Mouse (Mus musculus) heart, embryonic 14.5 days (tissue): Measurements from ENCODE around the gene Rerg. TPM values are rescaled to one million over a fixed set of nuclear protein-coding genes. Genes with fewer than 3 reads are reported as not detected.

ENCODE experiments used
- ATAC-seq: fragments of 200-750 bp; cut with Nextera tagmentation; 2 replicates; pipeline ENCODE4 v1.8.0; 2017; ENCODE audit warnings: low read depth, moderate TSS enrichment; ENCODE audit not compliant: insufficient number of reproducible peaks, insufficient read depth, low FRiP score
- H3K27ac ChIP-seq, 2 experiments: fragments of 200-500 bp in 1 of 2; fragments of 300-500 bp in 1 of 2; sonication (generic) in 1 of 2; replicated peaks in 1 of 2; 2 replicates each; pipeline ENCODE4 v1.5.1; 2012 to 2014; ENCODE audit warnings: low read depth in 2 of 2, low read length in 2 of 2, control low read depth in 1 of 2, mild to moderate bottlenecking in 1 of 2, mixed read lengths in 1 of 2; ENCODE audit not compliant: control insufficient read depth in 1 of 2, insufficient read depth in 1 of 2
- H3K27me3 ChIP-seq: fragments of 300-500 bp; sonication (generic); 2 replicates; pipeline ENCODE4 v1.6.1; 2014; ENCODE audit warnings: mild to moderate bottlenecking, low read length, control low read depth; ENCODE audit not compliant: control insufficient read depth, insufficient read depth
- H3K36me3 ChIP-seq: fragments of 300-500 bp; sonication (generic); 2 replicates; pipeline ENCODE4 v1.6.1; 2014; ENCODE audit warnings: mild to moderate bottlenecking, control low read depth, low read length, mixed read lengths; ENCODE audit not compliant: control insufficient read depth, insufficient read depth
- H3K4me1 ChIP-seq, 2 experiments: fragments of 200-500 bp in 1 of 2; fragments of 300-500 bp in 1 of 2; sonication (generic) in 1 of 2; 2 replicates each; pipeline ENCODE4 v1.6.1; 2012 to 2014; ENCODE audit warnings: low read length in 2 of 2, control low read depth in 1 of 2, mixed read lengths in 1 of 2; ENCODE audit not compliant: control insufficient read depth in 2 of 2, insufficient read depth in 2 of 2
- H3K4me2 ChIP-seq: fragments of 300-500 bp; sonication (generic); 2 replicates; pipeline ENCODE4 v1.6.1; 2014; ENCODE audit warnings: mild to moderate bottlenecking, low read length
- H3K4me3 ChIP-seq, 2 experiments: fragments of 200-500 bp in 1 of 2; fragments of 300-500 bp in 1 of 2; sonication (generic) in 1 of 2; 2 replicates each; pipeline ENCODE4 v1.5.1; 2012 to 2014; ENCODE audit warnings: low read length in 2 of 2, mild to moderate bottlenecking in 2 of 2, control low read depth in 1 of 2, low read depth in 1 of 2, moderate library complexity in 1 of 2; ENCODE audit not compliant: control insufficient read depth in 1 of 2, insufficient read depth in 1 of 2
- H3K9ac ChIP-seq: fragments of 300-500 bp; sonication (generic); 2 replicates; pipeline ENCODE4 v1.6.1; 2014; ENCODE audit warnings: mild to moderate bottlenecking, low read length
- H3K9me3 ChIP-seq: fragments of 300-500 bp; sonication (generic); 2 replicates; pipeline ENCODE4 v1.6.1; 2016; ENCODE audit warnings: low read length, control low read depth; ENCODE audit not compliant: control insufficient read depth
- WGBS: fragments of 180-500 bp; shearing (Covaris S2); extraction: QIAGEN DNeasy Blood & Tissue Kit; methylation state at CpG from one replicate; pipeline ENCODE4 v1.1.7; 2014; 5-methylcytosine and 5-hydroxymethylcytosine counted together
- polyA plus RNA-seq: library from polyadenylated mRNA; unstranded; fragments of >200 nt; fragmentation: Nextera tagmentation; extraction: Ambion mirVana; gene quantifications from 2 replicates; pipeline ENCODE4 v1.2.1, GENCODE M21; 2014

Rerg gene
- polyA plus RNA-seq = 4.4 and 5.4 TPM in 2 replicates

DNA sequence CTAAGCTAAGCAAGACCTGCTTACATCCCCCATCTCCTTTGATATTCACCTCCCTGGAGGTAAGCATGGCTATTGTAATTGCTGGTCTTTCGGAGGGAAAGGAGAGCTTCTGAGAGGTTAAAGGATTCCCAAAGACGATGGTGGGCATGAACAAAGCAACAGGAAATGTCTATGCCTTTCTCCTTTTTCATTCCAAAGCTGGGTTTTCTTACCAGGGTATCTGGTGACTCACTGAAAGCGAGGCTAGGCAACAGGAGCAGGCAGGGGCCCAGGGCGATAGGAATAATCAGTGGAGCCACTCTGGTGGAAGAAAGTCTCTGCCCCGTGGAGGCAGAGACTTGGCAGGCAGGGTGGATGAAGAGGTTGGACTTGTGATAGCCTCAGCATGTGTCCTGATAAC, at the start of gene Rerg:
Gene Rerg (minus strand): TSS at position 272 of the 400 bp plus-strand sequence.
- no peak for ATAC-seq
- Histone ChIP-seq H3K4me1 (peaks cover 5% of the 10 kb centered on the region in 2 experiments; a peak in 2 of 4 replicates), H3K36me3 (no peaks in the 10 kb centered on the region), H3K27me3 (no peaks in the 10 kb centered on the region; the same call in 1 of the 2 replicates), H3K27ac (no peak within 1 kb of the TSS), H3K4me2 (peak within 1 kb of the TSS; percentile 98), H3K4me3 (peak within 1 kb of the TSS; percentile 54 to 59), H3K9me3 (no peaks in the 10 kb centered on the region), H3K9ac (peak within 1 kb of the TSS; percentile 78)
- 18% methylated on average over 5 of the region's 5 CpGs for WGBS

DNA sequence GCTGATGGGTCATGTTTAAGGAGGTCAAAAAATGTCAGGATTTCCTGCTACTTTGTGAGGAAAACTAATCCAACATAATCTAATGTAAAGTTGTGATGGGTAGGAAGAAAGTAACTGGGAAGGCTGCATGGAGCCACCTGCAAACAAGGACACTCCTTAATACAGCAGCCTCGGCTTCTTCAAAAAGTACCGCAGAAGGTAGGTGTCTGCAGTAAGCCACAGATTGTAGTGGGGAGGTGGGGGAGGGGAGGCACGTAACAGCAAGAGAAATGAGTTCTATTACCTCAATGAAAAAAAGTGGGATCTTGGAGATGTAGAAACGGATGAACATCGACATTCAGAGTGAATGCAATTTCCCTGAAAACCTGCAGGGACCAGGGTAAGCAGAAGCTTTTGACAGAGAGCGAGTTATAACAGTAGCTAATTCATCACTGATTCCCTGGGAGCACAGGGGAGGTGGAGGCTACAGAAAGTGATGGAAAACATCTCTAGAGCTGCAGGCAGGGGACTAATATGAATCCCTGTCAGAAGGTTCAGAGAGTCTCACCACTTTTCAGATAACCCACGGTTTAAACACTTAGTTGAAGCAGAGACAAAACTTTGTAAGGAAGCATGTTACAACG, 47.7 kb upstream of the Rerg start:
- 74% methylated on average over 8 of the region's 8 CpGs for WGBS
- Histone ChIP-seq H3K27ac (no peak overlapping the region), H3K27me3 (0 out of 2 replicates have a peak, but pooled peaks cover under 1% of the 10 kb centered on the region), H3K4me3 (no peak overlapping the region), H3K36me3 (no peaks in the 10 kb centered on the region), H3K4me1 (no peaks in the 10 kb centered on the region), H3K4me2 (no peak overlapping the region), H3K9me3 (no peaks in the 10 kb centered on the region), H3K9ac (no peak overlapping the region)
- no peak for ATAC-seq

DNA sequence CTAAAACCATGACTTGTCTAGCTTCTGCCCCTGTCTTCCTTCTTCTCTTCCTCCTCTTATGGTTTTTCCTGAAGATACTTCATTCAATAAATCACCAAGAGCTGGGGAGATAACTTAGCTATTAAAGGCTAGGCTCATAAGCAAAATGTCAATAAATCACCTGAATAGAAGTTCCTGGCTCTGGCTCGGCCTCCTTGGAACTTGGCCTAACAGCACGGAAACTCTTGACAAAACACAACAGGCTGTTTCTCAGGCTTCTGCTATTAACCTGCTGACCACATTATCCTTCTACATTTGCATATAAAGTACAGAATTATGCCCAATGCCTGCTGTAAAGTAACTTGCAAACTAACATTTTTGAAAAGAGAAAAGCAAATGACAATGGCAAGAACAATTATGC, 41.1 kb upstream of the Rerg start:
- 83% methylated on average over 2 of the region's 2 CpGs for WGBS

DNA sequence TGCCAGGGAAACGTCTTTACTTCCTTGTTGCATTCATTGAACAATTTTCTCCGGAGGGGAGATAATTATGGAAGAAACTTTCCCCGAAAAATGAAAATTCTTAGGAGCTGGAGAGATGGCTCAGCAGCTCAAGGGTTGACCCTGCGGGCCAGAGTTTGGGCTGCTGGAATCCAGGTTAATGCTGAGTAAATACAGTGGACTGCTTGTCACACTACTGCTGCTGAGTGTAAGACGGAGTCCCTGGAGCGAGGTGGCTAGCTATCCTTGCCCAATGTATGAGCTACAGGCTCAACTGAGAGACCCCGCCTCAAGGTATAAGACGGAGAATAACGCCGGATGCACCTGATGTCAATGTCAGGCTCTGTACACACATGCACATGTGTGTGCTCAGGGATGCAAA, 40.7 kb upstream of the Rerg start:
- H3K4me3 ChIP-seq = no peak overlapping the region
- H3K27me3 ChIP-seq = peaks cover 2% of the 10 kb centered on the region; the same call in 1 of the 2 replicates
- 88% methylated on average over 10 of the region's 10 CpGs for WGBS
- H3K4me2 ChIP-seq = no peak overlapping the region
- H3K9ac ChIP-seq = no peak overlapping the region
- peaks cover 6 to 12% of the 10 kb centered on the region in 2 experiments for H3K4me1 ChIP-seq
- H3K36me3 ChIP-seq = no peaks in the 10 kb centered on the region
- H3K27ac ChIP-seq = no peak overlapping the region
- no peak for ATAC-seq
- H3K9me3 ChIP-seq = 0 out of 2 replicates have a peak, but pooled peaks cover 2% of the 10 kb centered on the region

More for the DNA sequence above, 41.1 kb upstream of the Rerg start:
- Histone ChIP-seq H3K4me1 (peaks cover 6 to 12% of the 10 kb centered on the region in 2 experiments), H3K9ac (no peak overlapping the region), H3K4me3 (no peak overlapping the region), H3K4me2 (no peak overlapping the region), H3K27ac (no peak overlapping the region), H3K36me3 (no peaks in the 10 kb centered on the region), H3K9me3 (0 out of 2 replicates have a peak, but pooled peaks cover 2% of the 10 kb centered on the region), H3K27me3 (peaks cover 2% of the 10 kb centered on the region; the same call in 1 of the 2 replicates)
- ATAC-seq = no peak

DNA sequence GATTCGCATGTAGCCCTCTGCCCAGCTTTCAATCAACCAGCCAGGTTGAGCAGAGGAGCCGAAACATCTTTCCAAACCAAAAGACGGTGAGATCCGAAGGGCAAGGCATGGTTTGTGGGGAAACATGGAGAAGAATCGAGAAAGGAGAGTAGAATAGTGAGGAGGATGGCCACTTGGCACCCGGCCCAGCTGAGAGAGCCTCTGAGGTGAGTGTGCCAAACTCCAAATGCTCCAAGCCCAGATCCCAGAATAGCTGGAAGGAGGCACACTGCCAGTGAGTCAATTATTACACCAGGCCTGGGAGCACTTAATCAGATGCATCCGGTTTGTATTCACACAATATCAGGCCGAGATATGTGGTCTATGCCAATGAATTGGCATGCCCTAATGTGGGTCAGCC, 39.7 kb upstream of the Rerg start:
- no peaks in the 10 kb centered on the region for H3K36me3 ChIP-seq
- H3K9me3 ChIP-seq = 0 out of 2 replicates have a peak, but pooled peaks cover 2% of the 10 kb centered on the region
- ATAC-seq = no peak

DNA sequence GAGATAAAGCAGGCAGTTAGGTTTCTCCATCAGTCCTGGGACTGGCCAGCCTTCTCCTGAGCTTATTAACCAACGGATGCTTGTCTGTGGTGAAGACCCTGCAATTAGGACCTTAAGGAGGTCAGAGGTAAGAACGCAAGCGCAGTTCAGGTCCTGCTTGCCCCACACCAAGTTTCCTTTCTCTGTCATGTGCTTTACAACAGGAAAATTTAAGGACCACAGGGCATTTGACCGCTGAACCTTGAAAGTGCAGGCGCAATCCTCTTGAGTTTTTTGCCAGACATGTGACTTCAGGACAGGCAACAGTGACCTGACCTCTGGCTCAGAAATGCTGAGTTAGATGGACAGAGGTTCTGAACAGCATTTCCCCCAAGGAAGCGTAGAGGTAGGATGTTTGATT, 36.8 kb upstream of the Rerg start:
- Histone ChIP-seq H3K36me3 (no peaks in the 10 kb centered on the region), H3K4me1 (peaks cover 6 to 12% of the 10 kb centered on the region in 2 experiments), H3K9ac (no peak overlapping the region), H3K27ac (no peak overlapping the region), H3K4me3 (no peak overlapping the region), H3K9me3 (0 out of 2 replicates have a peak, but pooled peaks cover 2% of the 10 kb centered on the region), H3K27me3 (no peaks in the 10 kb centered on the region; the same call in 1 of the 2 replicates), H3K4me2 (no peak overlapping the region)
- ATAC-seq = no peak
- 94% methylated on average over 6 of the region's 6 CpGs for WGBS

More for the DNA sequence above, 39.7 kb upstream of the Rerg start:
- peaks cover 6 to 12% of the 10 kb centered on the region in 2 experiments for H3K4me1 ChIP-seq
- WGBS = 61% methylated on average over 8 of the region's 8 CpGs
- no peak overlapping the region for H3K4me3 ChIP-seq
- no peak overlapping the region for H3K9ac ChIP-seq
- no peak overlapping the region for H3K27ac ChIP-seq
- no peak overlapping the region for H3K4me2 ChIP-seq
- peaks cover 2% of the 10 kb centered on the region; the same call in 1 of the 2 replicates for H3K27me3 ChIP-seq

- Histone ChIP-seq H3K4me1 (peaks cover 6 to 12% of the 10 kb centered on the region in 2 experiments), H3K4me3 (no peak overlapping the region), H3K9ac (no peak overlapping the region), H3K27ac (no peak overlapping the region), H3K36me3 (no peaks in the 10 kb centered on the region), H3K27me3 (no peaks in the 10 kb centered on the region; the same call in 1 of the 2 replicates), H3K9me3 (0 out of 2 replicates have a peak, but pooled peaks cover 2% of the 10 kb centered on the region), H3K4me2 (no peak overlapping the region)
- no peak for ATAC-seq
- WGBS = 48% methylated on average over 11 of the region's 11 CpGs
Observed at GRCm38 (mm10) chr6:137205662-137206400, 35.5 kb upstream of the Rerg start.
